Mouse (Mus musculus): ENCODE measurements around the gene Tmem183a. TPM values are rescaled to one million over a fixed set of nuclear protein-coding genes. Genes with fewer than 3 reads are reported as not detected.
A peak's percentile ranks its signal among the peaks of the same experiment; 100 is the strongest.

Tmem183a gene
- 121 and 151 TPM in 2 replicates for polyA plus RNA-seq (2014; fragmentation: Nextera tagmentation; extraction: Ambion mirVana)

DNA sequence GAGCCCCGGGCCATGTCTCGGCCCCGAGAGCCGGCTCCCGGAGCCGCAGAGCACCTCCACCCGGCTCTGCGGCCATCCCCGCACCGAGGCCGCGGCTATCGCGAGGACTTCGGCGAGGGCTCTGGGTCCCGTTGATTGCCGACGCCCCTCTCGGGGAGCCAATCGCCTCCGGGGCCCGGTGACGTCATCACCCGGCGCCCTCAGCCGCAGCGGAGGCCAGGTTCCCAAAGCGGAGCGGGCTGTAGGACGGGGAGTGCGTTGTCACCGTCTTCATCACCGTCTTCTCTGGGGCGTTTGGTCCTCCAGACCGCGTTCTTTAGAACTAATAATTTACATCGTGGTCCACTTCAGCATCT is at the start of gene Tmem183a:
Gene Tmem183a, minus strand, starts transcription at position 123 of the 356 bp plus-strand sequence.
- peak within 1 kb of the TSS; percentile 93 for H3K4me3 ChIP-seq (replicated peaks; ENCODE audit: low read depth, low read length)
- WGBS = 0% methylated on average over 38 of the region's 38 CpGs
- peaks cover 22% of the 10 kb centered on the region for H3K36me3 ChIP-seq (ENCODE audit: control insufficient read depth, insufficient read depth, low read length)
- peaks cover 11% of the 10 kb centered on the region for H3K4me1 ChIP-seq (ENCODE audit: control insufficient read depth, insufficient read depth, low read length)
- peak within 1 kb of the TSS; percentile 90 for H3K9ac ChIP-seq (replicated peaks; ENCODE audit: low read length)
- H3K27me3 ChIP-seq (ENCODE audit: control insufficient read depth, insufficient read depth, low read length) = no peaks in the 10 kb centered on the region
- ATAC-seq (ENCODE audit: low FRiP score, low TSS enrichment) (peak; percentile 97), DNase-seq (peak; percentile 99)
- no peaks in the 10 kb centered on the region for H3K9me3 ChIP-seq (ENCODE audit: control insufficient read depth, low read length)
- H3K27ac ChIP-seq (replicated peaks; ENCODE audit: low read depth, low read length) = peak within 1 kb of the TSS; percentile 84
- peak within 1 kb of the TSS; percentile 73 for H3K4me2 ChIP-seq (ENCODE audit: low read length)

DNA sequence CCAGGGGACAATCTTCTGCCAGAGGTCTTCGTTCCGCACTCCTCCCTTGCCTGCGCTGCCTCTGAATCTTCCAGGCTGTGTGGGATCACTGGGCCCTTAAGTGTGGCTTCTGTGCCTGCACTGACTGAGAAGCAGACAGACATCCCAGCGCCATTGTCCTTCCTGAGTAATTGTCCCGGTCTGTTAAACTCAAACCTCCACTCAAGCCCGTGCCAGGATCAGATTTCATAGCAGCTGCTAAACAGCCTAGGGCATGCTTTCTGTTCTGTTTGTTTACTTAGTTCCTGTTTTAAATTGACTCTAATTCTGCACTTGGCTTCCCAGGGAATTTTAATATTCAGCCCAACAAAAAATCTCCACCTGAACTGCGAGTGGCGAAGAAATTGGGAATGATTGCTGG is 46.3 kb upstream of the Tmem183a start:
- no peak for DNase-seq
- Histone ChIP-seq H3K4me2 (ENCODE audit: low read length) (no peak overlapping the region), H3K27me3 (ENCODE audit: control insufficient read depth, insufficient read depth, low read length) (no peaks in the 10 kb centered on the region), H3K4me1 (ENCODE audit: control insufficient read depth, insufficient read depth, low read length) (0 out of 2 replicates have a peak, but pooled peaks cover 4% of the 10 kb centered on the region), H3K27ac (replicated peaks; ENCODE audit: low read depth, low read length) (no peak overlapping the region), H3K9me3 (ENCODE audit: control insufficient read depth, low read length) (no peaks in the 10 kb centered on the region), H3K4me3 (replicated peaks; ENCODE audit: low read depth, low read length) (no peak overlapping the region), H3K9ac (replicated peaks; ENCODE audit: low read length) (no peak overlapping the region), H3K36me3 (ENCODE audit: control insufficient read depth, insufficient read depth, low read length) (0 out of 2 replicates have a peak, but pooled peaks cover 10% of the 10 kb centered on the region)
- 68% methylated on average over 8 of the region's 8 CpGs for WGBS
- no peak for ATAC-seq (ENCODE audit: low FRiP score, low TSS enrichment)

- DNase-seq (no peak), ATAC-seq (ENCODE audit: low FRiP score, low TSS enrichment) (no peak)
- H3K4me3 ChIP-seq (replicated peaks; ENCODE audit: low read depth, low read length) = peak overlapping the region; percentile 70
- H3K27me3 ChIP-seq (ENCODE audit: control insufficient read depth, insufficient read depth, low read length) = no peaks in the 10 kb centered on the region
- WGBS = 34% methylated on average over 8 of the region's 8 CpGs
- peak overlapping the region; percentile 75 for H3K4me2 ChIP-seq (ENCODE audit: low read length)
- H3K9ac ChIP-seq (replicated peaks; ENCODE audit: low read length) = peak overlapping the region; percentile 65
- H3K36me3 ChIP-seq (ENCODE audit: control insufficient read depth, insufficient read depth, low read length) = 0 out of 2 replicates have a peak, but pooled peaks cover 10% of the 10 kb centered on the region
- H3K4me1 ChIP-seq (ENCODE audit: control insufficient read depth, insufficient read depth, low read length) = 0 out of 2 replicates have a peak, but pooled peaks cover 4% of the 10 kb centered on the region
- H3K27ac ChIP-seq (replicated peaks; ENCODE audit: low read depth, low read length) = no peak overlapping the region
- no peaks in the 10 kb centered on the region for H3K9me3 ChIP-seq (ENCODE audit: control insufficient read depth, low read length)
These were observed 44.6 kb upstream of the Tmem183a start for GRCm38 (mm10) chr1:134406414-134406771.

DNA sequence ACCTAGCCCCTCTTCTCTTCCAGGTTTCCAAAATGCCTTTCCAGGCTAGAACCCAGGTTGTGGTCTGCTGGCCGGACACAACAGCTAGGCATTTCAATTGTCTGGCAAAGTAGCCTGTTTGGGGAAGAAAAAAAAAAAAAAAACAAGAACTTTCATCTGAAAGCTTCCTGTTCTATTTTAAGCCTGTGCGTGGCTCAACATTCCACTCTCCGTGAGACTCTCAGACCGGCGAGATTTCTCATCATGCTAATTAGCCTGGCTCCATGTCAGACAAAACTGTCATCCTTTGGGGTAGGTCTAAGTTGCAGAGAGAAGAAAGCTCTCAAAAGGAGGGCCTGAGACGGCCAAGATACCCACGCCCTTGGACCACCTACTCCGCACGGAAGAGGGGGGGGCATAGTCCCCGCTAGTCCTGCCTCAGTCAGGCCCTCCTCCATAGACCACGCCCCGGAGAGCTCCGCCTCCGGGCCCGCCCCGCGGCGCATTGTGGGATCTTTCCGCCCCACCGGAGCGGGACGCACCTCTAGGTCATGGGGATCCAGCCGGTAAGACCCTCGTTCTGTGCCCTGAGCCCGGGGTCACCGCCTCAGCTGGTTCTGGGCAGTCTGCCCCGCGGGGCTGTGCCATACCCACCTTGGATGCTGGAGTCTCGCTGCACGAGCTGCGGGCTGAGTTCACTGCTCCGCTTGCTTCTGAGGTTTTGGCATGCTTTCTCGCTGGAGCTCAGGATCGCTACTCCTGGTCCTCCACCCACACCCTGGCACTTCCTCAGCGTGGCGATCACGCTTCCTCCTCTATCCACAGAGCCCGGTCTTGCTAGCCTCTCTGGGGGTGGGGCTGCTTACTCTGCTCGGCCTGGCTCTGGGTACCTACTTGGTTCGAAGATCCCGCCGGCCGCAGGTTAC is 44.0 kb upstream of the Tmem183a start, which contains the start of gene Cyb5r1:
Gene Cyb5r1, plus strand, starts transcription at position 51 of the 905 bp plus-strand sequence.
- WGBS = 2% methylated on average over 43 of the region's 43 CpGs

DNA sequence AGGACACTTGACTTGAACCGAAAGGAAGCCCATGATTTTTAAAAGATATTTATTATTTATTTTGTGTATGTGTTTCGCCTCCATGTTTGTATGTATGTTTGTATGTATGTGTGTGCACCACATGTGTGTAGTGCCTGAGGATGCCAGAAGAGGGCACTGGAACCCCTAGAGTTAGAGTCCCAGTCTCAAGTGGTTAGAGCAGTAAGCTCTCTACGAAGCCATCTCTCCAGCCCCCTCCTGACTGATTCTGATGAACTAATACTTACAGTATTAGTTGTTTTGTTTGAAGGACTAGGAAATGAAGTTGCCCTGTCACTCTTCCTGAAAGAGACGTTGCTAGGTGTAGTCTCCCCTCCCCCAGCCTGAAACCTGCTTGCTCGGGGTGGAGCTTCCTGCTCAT is 38.0 kb upstream of the Tmem183a start:
- no peak for ATAC-seq (ENCODE audit: low FRiP score, low TSS enrichment)
- Histone ChIP-seq H3K27ac (replicated peaks; ENCODE audit: low read depth, low read length) (no peak overlapping the region), H3K27me3 (ENCODE audit: control insufficient read depth, insufficient read depth, low read length) (peaks cover 3% of the 10 kb centered on the region; the same call in 1 of the 2 replicates), H3K4me3 (replicated peaks; ENCODE audit: low read depth, low read length) (no peak overlapping the region), H3K9me3 (ENCODE audit: control insufficient read depth, low read length) (0 out of 2 replicates have a peak, but pooled peaks cover 2% of the 10 kb centered on the region), H3K4me2 (ENCODE audit: low read length) (no peak overlapping the region), H3K4me1 (ENCODE audit: control insufficient read depth, insufficient read depth, low read length) (no peaks in the 10 kb centered on the region), H3K36me3 (ENCODE audit: control insufficient read depth, insufficient read depth, low read length) (no peaks in the 10 kb centered on the region), H3K9ac (replicated peaks; ENCODE audit: low read length) (no peak overlapping the region)
- WGBS = 61% methylated on average over 5 of the region's 5 CpGs
- no peak for DNase-seq

More for the DNA sequence above, 44.0 kb upstream of the Tmem183a start, which contains the start of gene Cyb5r1:
- DNase-seq = peak; percentile 82
- Histone ChIP-seq H3K9ac (replicated peaks; ENCODE audit: low read length) (peak within 1 kb of the TSS; percentile 65), H3K9me3 (ENCODE audit: control insufficient read depth, low read length) (no peaks in the 10 kb centered on the region), H3K4me1 (ENCODE audit: control insufficient read depth, insufficient read depth, low read length) (0 out of 2 replicates have a peak, but pooled peaks cover 4% of the 10 kb centered on the region), H3K4me2 (ENCODE audit: low read length) (peak within 1 kb of the TSS; percentile 75), H3K36me3 (ENCODE audit: control insufficient read depth, insufficient read depth, low read length) (0 out of 2 replicates have a peak, but pooled peaks cover 10% of the 10 kb centered on the region), H3K27me3 (ENCODE audit: control insufficient read depth, insufficient read depth, low read length) (no peaks in the 10 kb centered on the region), H3K27ac (replicated peaks; ENCODE audit: low read depth, low read length) (0 out of 2 replicates have a peak within 1 kb of the TSS, but pooled peaks have one; percentile 32), H3K4me3 (replicated peaks; ENCODE audit: low read depth, low read length) (peak within 1 kb of the TSS; percentile 70)
- ATAC-seq (ENCODE audit: low FRiP score, low TSS enrichment) = peak; percentile 89

GRCm38 (mm10) chr1:134398210-134398609 is 36.4 kb upstream of the Tmem183a start:
- no peak overlapping the region for H3K9ac ChIP-seq (replicated peaks; ENCODE audit: low read length)
- H3K27me3 ChIP-seq (ENCODE audit: control insufficient read depth, insufficient read depth, low read length) = peaks cover 3% of the 10 kb centered on the region; the same call in 1 of the 2 replicates
- H3K9me3 ChIP-seq (ENCODE audit: control insufficient read depth, low read length) = 0 out of 2 replicates have a peak, but pooled peaks cover 2% of the 10 kb centered on the region
- no peak overlapping the region for H3K4me3 ChIP-seq (replicated peaks; ENCODE audit: low read depth, low read length)
- H3K4me2 ChIP-seq (ENCODE audit: low read length) = no peak overlapping the region
- DNase-seq (no peak), ATAC-seq (ENCODE audit: low FRiP score, low TSS enrichment) (no peak)
- H3K4me1 ChIP-seq (ENCODE audit: control insufficient read depth, insufficient read depth, low read length) = no peaks in the 10 kb centered on the region
- 91% methylated on average over 12 of the region's 12 CpGs for WGBS
- H3K27ac ChIP-seq (replicated peaks; ENCODE audit: low read depth, low read length) = no peak overlapping the region
- no peaks in the 10 kb centered on the region for H3K36me3 ChIP-seq (ENCODE audit: control insufficient read depth, insufficient read depth, low read length)

- Histone ChIP-seq H3K27me3 (ENCODE audit: control insufficient read depth, insufficient read depth, low read length) (no peaks in the 10 kb centered on the region), H3K4me3 (replicated peaks; ENCODE audit: low read depth, low read length) (no peak overlapping the region), H3K27ac (replicated peaks; ENCODE audit: low read depth, low read length) (no peak overlapping the region), H3K4me2 (ENCODE audit: low read length) (no peak overlapping the region), H3K36me3 (ENCODE audit: control insufficient read depth, insufficient read depth, low read length) (no peaks in the 10 kb centered on the region), H3K9me3 (ENCODE audit: control insufficient read depth, low read length) (no peaks in the 10 kb centered on the region), H3K9ac (replicated peaks; ENCODE audit: low read length) (no peak overlapping the region), H3K4me1 (ENCODE audit: control insufficient read depth, insufficient read depth, low read length) (no peaks in the 10 kb centered on the region)
- ATAC-seq (ENCODE audit: low FRiP score, low TSS enrichment) = no peak
- DNase-seq = no peak
- WGBS = 52% methylated on average over 5 of the region's 5 CpGs
These were observed 32.0 kb upstream of the Tmem183a start for GRCm38 (mm10) chr1:134393827-134394226.

- DNase-seq (no peak), ATAC-seq (ENCODE audit: low FRiP score, low TSS enrichment) (no peak)
- Histone ChIP-seq H3K4me3 (replicated peaks; ENCODE audit: low read depth, low read length) (no peak within 1 kb of the TSS), H3K4me1 (ENCODE audit: control insufficient read depth, insufficient read depth, low read length) (no peaks in the 10 kb centered on the region), H3K9ac (replicated peaks; ENCODE audit: low read length) (no peak within 1 kb of the TSS), H3K9me3 (ENCODE audit: control insufficient read depth, low read length) (no peaks in the 10 kb centered on the region), H3K27ac (replicated peaks; ENCODE audit: low read depth, low read length) (no peak within 1 kb of the TSS), H3K4me2 (ENCODE audit: low read length) (no peak within 1 kb of the TSS), H3K27me3 (ENCODE audit: control insufficient read depth, insufficient read depth, low read length) (no peaks in the 10 kb centered on the region), H3K36me3 (ENCODE audit: control insufficient read depth, insufficient read depth, low read length) (no peaks in the 10 kb centered on the region)
- WGBS = 90% methylated on average over 1 of the region's 1 CpGs
These were observed 23.9 kb upstream of the Tmem183a start, which contains the start of gene 4933406M09Rik for GRCm38 (mm10) chr1:134385666-134386065. TSS of gene 4933406M09Rik (plus strand) at chr1:134385940.

Measured in midbrain, embryonic 14.5 days (tissue).